Mouse (Mus musculus) midbrain, embryonic 15.5 days (tissue): ENCODE measurements at regions not wholly inside any gene's neighbourhood (a gene's known extent, or its start where the extent isn't known, plus 50 kb on each side); places are given as distances from the start of the nearest gene placed in this dataset.
A peak's percentile ranks its signal among the peaks of the same experiment; 100 is the strongest.

Source experiments
- ATAC-seq: fragments of 200-750 bp; cut with Nextera tagmentation; replicated peaks from 2 replicates; pipeline ENCODE4 v1.8.0; 2017; ENCODE audit warnings: moderate TSS enrichment
- H3K27ac ChIP-seq: fragments of 300-500 bp; sonication (generic); 2 replicates; pipeline ENCODE4 v1.5.1; 2015; ENCODE audit warnings: mild to moderate bottlenecking, inconsistent platforms
- H3K27me3 ChIP-seq: fragments of 300-500 bp; sonication (generic); replicated peaks from 2 replicates; pipeline ENCODE4 v1.6.1; 2015; ENCODE audit warnings: inconsistent platforms
- H3K36me3 ChIP-seq: fragments of 300-500 bp; sonication (generic); replicated peaks from 2 replicates; pipeline ENCODE4 v1.6.1; 2015; ENCODE audit warnings: inconsistent platforms
- H3K4me1 ChIP-seq: fragments of 300-500 bp; sonication (generic); 2 replicates; pipeline ENCODE4 v1.6.1; 2015; ENCODE audit warnings: inconsistent platforms
- H3K4me2 ChIP-seq: fragments of 300-500 bp; sonication (generic); 2 replicates; pipeline ENCODE4 v1.6.1; 2015; ENCODE audit warnings: inconsistent platforms, mild to moderate bottlenecking, moderate library complexity
- H3K4me3 ChIP-seq: fragments of 300-500 bp; sonication (generic); 2 replicates; pipeline ENCODE4 v1.5.1; 2015; ENCODE audit warnings: mild to moderate bottlenecking, inconsistent platforms
- H3K9ac ChIP-seq: fragments of 300-500 bp; sonication (generic); 2 replicates; pipeline ENCODE4 v1.6.1; 2015; ENCODE audit warnings: mild to moderate bottlenecking, inconsistent platforms
- H3K9me3 ChIP-seq: fragments of 300-500 bp; sonication (generic); 2 replicates; pipeline ENCODE4 v1.6.1; 2016; ENCODE audit warnings: inconsistent platforms
- WGBS: fragments of 180-500 bp; shearing (Covaris S2); methylation state at CpG from one replicate; pipeline ENCODE4 v1.1.7; 2015; ENCODE audit warnings: mixed read lengths; 5-methylcytosine and 5-hydroxymethylcytosine counted together

- H3K27ac ChIP-seq = no peak overlapping the region
- no peak overlapping the region for H3K4me2 ChIP-seq
- 63% methylated on average over 5 of the region's 5 CpGs for WGBS
- no peak overlapping the region for H3K9ac ChIP-seq
- peaks cover 10% of the 10 kb centered on the region for H3K4me1 ChIP-seq
- no peak for ATAC-seq
- no peak overlapping the region for H3K4me3 ChIP-seq
- H3K9me3 ChIP-seq = no peaks in the 10 kb centered on the region
- no peaks in the 10 kb centered on the region for H3K36me3 ChIP-seq
- H3K27me3 ChIP-seq = no peaks in the 10 kb centered on the region
Measured at GRCm38 (mm10) chr4:99348674-99349073, 53.0 kb downstream of the Gm12689 start.

- Histone ChIP-seq H3K27ac (no peak overlapping the region), H3K36me3 (no peaks in the 10 kb centered on the region), H3K9me3 (no peaks in the 10 kb centered on the region), H3K4me3 (no peak overlapping the region), H3K9ac (no peak overlapping the region), H3K4me2 (no peak overlapping the region), H3K27me3 (no peaks in the 10 kb centered on the region; the same call in 1 of the 2 replicates), H3K4me1 (peaks cover 20% of the 10 kb centered on the region)
- no peak for ATAC-seq
- 14% methylated on average over 8 of the region's 8 CpGs for WGBS
Measured at GRCm38 (mm10) chr4:99353122-99353774, 57.5 kb downstream of the Gm12689 start.

- H3K27ac ChIP-seq = no peak overlapping the region
- WGBS = 58% methylated on average over 16 of the region's 17 CpGs
Measured at GRCm38 (mm10) chr4:99354241-99354640, 58.5 kb downstream of the Gm12689 start.

GRCm38 (mm10) chr4:99354835-99355234, 59.1 kb downstream of the Gm12689 start:
- Histone ChIP-seq H3K27ac (no peak overlapping the region), H3K4me3 (no peak overlapping the region)
- WGBS = 27% methylated on average over 9 of the region's 9 CpGs

More at GRCm38 (mm10) chr4:99354241-99354640, 58.5 kb downstream of the Gm12689 start:
- H3K9ac ChIP-seq = no peak overlapping the region
- 0 out of 2 replicates have a peak overlapping the region, but pooled peaks have one; percentile 9 for H3K4me3 ChIP-seq
- no peaks in the 10 kb centered on the region; the same call in 1 of the 2 replicates for H3K27me3 ChIP-seq
- peak; percentile 77 for ATAC-seq
- no peaks in the 10 kb centered on the region for H3K36me3 ChIP-seq
- H3K4me1 ChIP-seq = peaks cover 20% of the 10 kb centered on the region
- H3K4me2 ChIP-seq = peak overlapping the region; percentile 37
- no peaks in the 10 kb centered on the region for H3K9me3 ChIP-seq

GRCm38 (mm10) chr4:99368036-99368435, 72.3 kb downstream of the Gm12689 start:
- no peak for ATAC-seq
- Histone ChIP-seq H3K4me3 (no peak overlapping the region), H3K9ac (no peak overlapping the region), H3K4me2 (no peak overlapping the region), H3K9me3 (no peaks in the 10 kb centered on the region), H3K36me3 (no peaks in the 10 kb centered on the region), H3K27ac (no peak overlapping the region), H3K4me1 (no peaks in the 10 kb centered on the region), H3K27me3 (no peaks in the 10 kb centered on the region)
- 91% methylated on average over 9 of the region's 9 CpGs for WGBS

More at GRCm38 (mm10) chr4:99354835-99355234, 59.1 kb downstream of the Gm12689 start:
- ATAC-seq = 0 out of 2 replicates have a peak, but pooled peaks have one; percentile 21
- Histone ChIP-seq H3K9ac (no peak overlapping the region), H3K4me2 (peak overlapping the region; percentile 37), H3K4me1 (peaks cover 20% of the 10 kb centered on the region), H3K9me3 (no peaks in the 10 kb centered on the region), H3K27me3 (no peaks in the 10 kb centered on the region; the same call in 1 of the 2 replicates), H3K36me3 (no peaks in the 10 kb centered on the region)

- H3K27me3 ChIP-seq = peaks cover 6% of the 10 kb centered on the region; the same call in 1 of the 2 replicates
- H3K27ac ChIP-seq = no peak overlapping the region
- no peak overlapping the region for H3K4me2 ChIP-seq
- H3K4me1 ChIP-seq = peaks cover 8% of the 10 kb centered on the region
- H3K9me3 ChIP-seq = no peaks in the 10 kb centered on the region
- no peak overlapping the region for H3K9ac ChIP-seq
- H3K36me3 ChIP-seq = no peaks in the 10 kb centered on the region
- WGBS = 90% methylated on average over 5 of the region's 5 CpGs
- no peak overlapping the region for H3K4me3 ChIP-seq
- ATAC-seq = no peak
Measured at GRCm38 (mm10) chr4:99371162-99371561, 75.5 kb downstream of the Gm12689 start.

- no peaks in the 10 kb centered on the region for H3K9me3 ChIP-seq
- no peak overlapping the region for H3K27ac ChIP-seq
- ATAC-seq = no peak
- peaks cover 21% of the 10 kb centered on the region; the same call in 1 of the 2 replicates for H3K27me3 ChIP-seq
- H3K4me2 ChIP-seq = no peak overlapping the region
- H3K4me1 ChIP-seq = peaks cover 15% of the 10 kb centered on the region
- no peak overlapping the region for H3K9ac ChIP-seq
- no peaks in the 10 kb centered on the region for H3K36me3 ChIP-seq
- 14% methylated on average over 1 of the region's 1 CpGs for WGBS
- H3K4me3 ChIP-seq = no peak overlapping the region
Measured at GRCm38 (mm10) chr4:99376171-99376570, 80.5 kb downstream of the Gm12689 start.

GRCm38 (mm10) chr4:99376911-99377310, 81.2 kb downstream of the Gm12689 start:
- Histone ChIP-seq H3K27me3 (peaks cover 21% of the 10 kb centered on the region), H3K9ac (no peak overlapping the region), H3K4me2 (no peak overlapping the region), H3K4me1 (peaks cover 15% of the 10 kb centered on the region), H3K36me3 (no peaks in the 10 kb centered on the region), H3K9me3 (no peaks in the 10 kb centered on the region), H3K27ac (no peak overlapping the region), H3K4me3 (no peak overlapping the region)
- ATAC-seq = no peak
- 11% methylated on average over 9 of the region's 9 CpGs for WGBS

- no peak overlapping the region for H3K4me3 ChIP-seq
- H3K4me2 ChIP-seq = no peak overlapping the region
- 92% methylated on average over 4 of the region's 4 CpGs for WGBS
- no peaks in the 10 kb centered on the region for H3K36me3 ChIP-seq
- ATAC-seq = no peak
- H3K27me3 ChIP-seq = peaks cover 21% of the 10 kb centered on the region
- H3K4me1 ChIP-seq = peaks cover 7% of the 10 kb centered on the region
- no peak overlapping the region for H3K27ac ChIP-seq
- H3K9ac ChIP-seq = no peak overlapping the region
- no peaks in the 10 kb centered on the region for H3K9me3 ChIP-seq
Measured at GRCm38 (mm10) chr4:99379983-99380382, 84.3 kb downstream of the Gm12689 start.

GRCm38 (mm10) chr4:99385381-99385780, 89.7 kb downstream of the Gm12689 start:
- H3K4me1 ChIP-seq = peaks cover 5% of the 10 kb centered on the region; the same call in 1 of the 2 replicates
- 6% methylated on average over 8 of the region's 8 CpGs for WGBS
- H3K9me3 ChIP-seq = 0 out of 2 replicates have a peak, but pooled peaks cover 3% of the 10 kb centered on the region
- no peak for ATAC-seq
- no peak overlapping the region for H3K4me2 ChIP-seq
- H3K36me3 ChIP-seq = no peaks in the 10 kb centered on the region
- no peaks in the 10 kb centered on the region; the same call in 1 of the 2 replicates for H3K27me3 ChIP-seq
- H3K4me3 ChIP-seq = no peak overlapping the region
- H3K27ac ChIP-seq = no peak overlapping the region
- H3K9ac ChIP-seq = no peak overlapping the region

GRCm38 (mm10) chr4:99389428-99389827, 93.7 kb downstream of the Gm12689 start:
- no peak overlapping the region for H3K4me3 ChIP-seq
- H3K9me3 ChIP-seq = 0 out of 2 replicates have a peak, but pooled peaks cover 3% of the 10 kb centered on the region
- H3K36me3 ChIP-seq = no peaks in the 10 kb centered on the region
- no peak overlapping the region for H3K9ac ChIP-seq
- H3K27me3 ChIP-seq = no peaks in the 10 kb centered on the region
- WGBS = 81% methylated on average over 1 of the region's 1 CpGs
- H3K4me2 ChIP-seq = no peak overlapping the region
- no peak for ATAC-seq
- no peak overlapping the region for H3K27ac ChIP-seq
- H3K4me1 ChIP-seq = peaks cover 5% of the 10 kb centered on the region; the same call in 1 of the 2 replicates

GRCm38 (mm10) chr4:99392986-99393385, 97.3 kb downstream of the Gm12689 start:
- H3K4me3 ChIP-seq = no peak overlapping the region
- no peak overlapping the region for H3K4me2 ChIP-seq
- no peaks in the 10 kb centered on the region for H3K36me3 ChIP-seq
- no peaks in the 10 kb centered on the region for H3K27me3 ChIP-seq
- no peaks in the 10 kb centered on the region for H3K4me1 ChIP-seq
- no peak for ATAC-seq
- no peak overlapping the region for H3K9ac ChIP-seq
- H3K9me3 ChIP-seq = no peaks in the 10 kb centered on the region
- WGBS = 83% methylated on average over 5 of the region's 5 CpGs
- H3K27ac ChIP-seq = no peak overlapping the region

GRCm38 (mm10) chr4:99394244-99394643, 98.5 kb downstream of the Gm12689 start:
- WGBS = 55% methylated on average over 3 of the region's 3 CpGs
- H3K4me1 ChIP-seq = no peaks in the 10 kb centered on the region
- no peaks in the 10 kb centered on the region for H3K9me3 ChIP-seq
- H3K4me3 ChIP-seq = no peak overlapping the region
- H3K9ac ChIP-seq = no peak overlapping the region
- no peak overlapping the region for H3K4me2 ChIP-seq
- no peak for ATAC-seq
- no peaks in the 10 kb centered on the region for H3K27me3 ChIP-seq
- no peaks in the 10 kb centered on the region for H3K36me3 ChIP-seq
- H3K27ac ChIP-seq = no peak overlapping the region
